Mouse (Mus musculus): ENCODE measurements around the gene Cacna1c. TPM values are rescaled to one million over a fixed set of nuclear protein-coding genes. Genes with fewer than 3 reads are reported as not detected.
A peak's percentile ranks its signal among the peaks of the same experiment; 100 is the strongest.

Cacna1c gene
- total and polyA plus RNA-seq, 2 experiments from 2014 or later, result 4.2 to 43.3 TPM

DNA sequence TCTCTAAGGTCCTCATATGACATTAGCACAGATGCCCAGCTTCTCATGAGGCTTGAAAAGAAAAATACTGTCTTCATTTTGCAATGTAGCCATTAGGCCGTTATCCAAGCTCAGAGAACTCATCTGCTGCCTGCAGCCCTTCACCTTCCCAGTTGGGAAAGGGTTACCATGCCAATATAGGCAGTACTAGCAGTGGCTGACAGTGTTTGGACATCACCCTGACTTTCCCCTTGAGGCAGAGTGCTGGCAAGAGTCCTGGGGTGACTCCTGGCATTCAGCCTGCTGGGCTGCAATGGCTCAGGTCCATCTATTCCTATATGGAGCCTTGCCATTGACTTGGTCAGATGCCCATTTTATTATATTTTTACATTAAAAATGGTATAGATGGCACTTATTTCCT, 476.7 kb downstream of the Cacna1c start:
- H3K4me1 ChIP-seq (ENCODE audit: insufficient read depth), result no peaks in the 10 kb centered on the region
- H3K36me3 ChIP-seq (ENCODE audit: insufficient read depth), result peaks cover 10% of the 10 kb centered on the region; the same call in 1 of the 2 replicates
- no peak overlapping the region for H3K4me3 ChIP-seq (ENCODE audit: low read depth, low read length)
- no peaks in the 10 kb centered on the region for H3K27me3 ChIP-seq (ENCODE audit: insufficient read depth, low read length)
- no peak for DNase-seq
- no peaks in the 10 kb centered on the region for H3K9me3 ChIP-seq (ENCODE audit: low read length)
- WGBS, result 74% methylated on average over 1 of the region's 1 CpGs
- no peak overlapping the region for H3K9ac ChIP-seq
- no peak overlapping the region for H3K27ac ChIP-seq (ENCODE audit: low read depth, low read length)
- H3K4me2 ChIP-seq (ENCODE audit: low read depth), result no peak overlapping the region
- TF ChIP-seq CTCF (IDR thresholded peaks at IDR 0.05; ENCODE audit: low read depth), result no peak
- ATAC-seq, result no peak

DNA sequence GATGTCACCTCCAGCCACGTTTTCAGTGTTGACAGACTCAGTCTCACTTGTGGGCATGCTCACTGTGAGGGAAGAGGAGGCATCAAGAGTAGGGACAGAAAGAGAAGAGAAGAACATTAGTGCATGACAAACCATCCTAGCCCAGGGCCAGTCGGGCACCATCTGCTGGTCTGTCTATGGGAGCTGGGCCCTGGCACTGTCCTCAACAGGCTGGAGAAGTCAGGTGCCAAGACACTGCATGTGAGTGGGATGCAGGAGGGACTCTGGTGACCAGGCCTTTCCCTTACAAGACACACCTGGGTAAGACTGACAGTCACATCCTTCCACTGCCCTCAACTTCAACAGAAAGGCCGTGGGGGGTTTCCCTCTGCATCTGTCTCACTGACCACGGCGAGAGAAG, 482.9 kb downstream of the Cacna1c start:
- Histone ChIP-seq H3K27ac (ENCODE audit: low read depth, low read length) (no peak overlapping the region), H3K4me3 (ENCODE audit: low read depth, low read length) (no peak overlapping the region), H3K9me3 (ENCODE audit: low read length) (no peaks in the 10 kb centered on the region), H3K36me3 (ENCODE audit: insufficient read depth) (peaks cover 28% of the 10 kb centered on the region), H3K9ac (no peak overlapping the region), H3K4me1 (ENCODE audit: insufficient read depth) (no peaks in the 10 kb centered on the region), H3K4me2 (ENCODE audit: low read depth) (no peak overlapping the region), H3K27me3 (ENCODE audit: insufficient read depth, low read length) (no peaks in the 10 kb centered on the region)
- no peak for DNase-seq
- WGBS, result 89% methylated on average over 5 of the region's 5 CpGs
- ATAC-seq, result no peak
- TF ChIP-seq CTCF (IDR thresholded peaks at IDR 0.05; ENCODE audit: low read depth), result no peak

DNA sequence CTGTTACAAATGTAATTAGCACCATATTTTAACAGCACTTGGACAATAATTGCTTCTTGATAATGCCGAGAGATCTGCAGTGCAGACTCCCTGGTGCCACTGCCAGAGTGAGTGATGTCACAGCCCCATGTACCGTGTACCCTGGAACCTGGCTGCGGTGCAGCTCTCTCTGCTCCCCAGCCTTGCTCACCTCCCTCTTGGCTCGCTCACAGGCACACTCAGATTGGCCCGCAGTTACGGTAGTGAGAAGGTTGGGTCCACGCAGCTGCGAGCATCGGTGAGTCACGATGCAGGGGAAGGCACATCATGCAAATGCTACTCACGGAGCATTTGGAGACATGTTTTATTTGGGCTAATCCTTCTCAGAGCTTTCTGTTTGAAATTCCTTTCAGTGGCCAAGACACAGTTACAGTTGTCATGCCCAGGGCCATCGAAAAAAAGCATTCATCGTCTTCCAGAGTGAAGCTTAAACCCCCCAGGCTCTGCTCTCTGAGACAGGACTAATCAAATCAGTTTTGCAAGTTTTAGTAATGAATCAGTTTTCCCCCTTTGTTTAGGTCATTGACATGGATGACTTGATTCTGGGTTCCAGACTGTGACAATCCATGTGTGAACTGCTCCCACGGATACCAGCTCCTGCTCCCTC, 484.4 kb downstream of the Cacna1c start:
- Histone ChIP-seq H3K27ac (ENCODE audit: low read depth, low read length) (no peak overlapping the region), H3K36me3 (ENCODE audit: insufficient read depth) (peaks cover 22% of the 10 kb centered on the region), H3K27me3 (ENCODE audit: insufficient read depth, low read length) (no peaks in the 10 kb centered on the region), H3K4me1 (ENCODE audit: insufficient read depth) (no peaks in the 10 kb centered on the region), H3K4me3 (ENCODE audit: low read depth, low read length) (no peak overlapping the region), H3K9me3 (ENCODE audit: low read length) (no peaks in the 10 kb centered on the region), H3K9ac (no peak overlapping the region), H3K4me2 (ENCODE audit: low read depth) (no peak overlapping the region)
- 42% methylated on average over 14 of the region's 14 CpGs for WGBS
- no peak for TF ChIP-seq CTCF (IDR thresholded peaks at IDR 0.05; ENCODE audit: low read depth)
- ATAC-seq (peak; percentile 61), DNase-seq (peak; percentile 22)

- Histone ChIP-seq H3K9ac (no peak overlapping the region), H3K4me3 (ENCODE audit: low read depth, low read length) (no peak overlapping the region), H3K4me2 (ENCODE audit: low read depth) (no peak overlapping the region), H3K27ac (ENCODE audit: low read depth, low read length) (no peak overlapping the region), H3K4me1 (ENCODE audit: insufficient read depth) (no peaks in the 10 kb centered on the region), H3K27me3 (ENCODE audit: insufficient read depth, low read length) (no peaks in the 10 kb centered on the region), H3K9me3 (ENCODE audit: low read length) (no peaks in the 10 kb centered on the region), H3K36me3 (ENCODE audit: insufficient read depth) (peaks cover 20% of the 10 kb centered on the region)
- ATAC-seq (no peak), DNase-seq (no peak)
- 39% methylated on average over 4 of the region's 4 CpGs for WGBS
- no peak for TF ChIP-seq CTCF (IDR thresholded peaks at IDR 0.05; ENCODE audit: low read depth)
Measured at GRCm38 (mm10) chr6:118707066-118707465, 489.2 kb downstream of the Cacna1c start.

GRCm38 (mm10) chr6:118705840-118706239, 490.4 kb downstream of the Cacna1c start:
- H3K9ac ChIP-seq, result no peak overlapping the region
- TF ChIP-seq CTCF (IDR thresholded peaks at IDR 0.05; ENCODE audit: low read depth), result no peak
- H3K36me3 ChIP-seq (ENCODE audit: insufficient read depth), result peaks cover 13% of the 10 kb centered on the region
- no peak overlapping the region for H3K4me2 ChIP-seq (ENCODE audit: low read depth)
- no peak overlapping the region for H3K4me3 ChIP-seq (ENCODE audit: low read depth, low read length)
- no peaks in the 10 kb centered on the region for H3K4me1 ChIP-seq (ENCODE audit: insufficient read depth)
- DNase-seq (no peak), ATAC-seq (no peak)
- 90% methylated on average over 7 of the region's 7 CpGs for WGBS
- no peaks in the 10 kb centered on the region for H3K9me3 ChIP-seq (ENCODE audit: low read length)
- H3K27me3 ChIP-seq (ENCODE audit: insufficient read depth, low read length), result no peaks in the 10 kb centered on the region
- H3K27ac ChIP-seq (ENCODE audit: low read depth, low read length), result no peak overlapping the region

DNA sequence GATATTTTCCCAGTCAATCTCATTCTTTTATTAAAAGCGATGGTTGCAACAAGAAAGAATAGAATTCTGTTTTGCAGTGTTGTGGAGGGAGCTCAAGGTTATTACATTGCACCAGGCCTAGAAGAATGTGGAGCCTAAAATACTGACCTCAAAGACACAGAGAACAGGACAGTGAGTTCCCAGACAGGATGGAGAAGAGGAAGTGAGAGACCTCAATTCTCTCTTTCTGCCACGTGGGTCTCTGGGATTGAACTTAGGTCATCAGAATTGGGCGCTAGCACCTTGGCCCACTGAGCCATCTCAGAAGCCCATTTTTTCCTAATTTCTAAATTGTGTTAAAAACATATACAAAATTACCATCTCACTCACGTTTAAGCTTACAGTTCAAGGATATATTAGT, 501.6 kb downstream of the Cacna1c start:
- H3K27me3 ChIP-seq (ENCODE audit: insufficient read depth, low read length), result no peaks in the 10 kb centered on the region
- H3K9me3 ChIP-seq (ENCODE audit: low read length), result no peaks in the 10 kb centered on the region
- ATAC-seq (no peak), DNase-seq (no peak)
- 0 out of 2 replicates have a peak, but pooled peaks cover 12% of the 10 kb centered on the region for H3K36me3 ChIP-seq (ENCODE audit: insufficient read depth)
- no peak overlapping the region for H3K4me2 ChIP-seq (ENCODE audit: low read depth)
- no peak for TF ChIP-seq CTCF (IDR thresholded peaks at IDR 0.05; ENCODE audit: low read depth)
- no peak overlapping the region for H3K9ac ChIP-seq
- no peaks in the 10 kb centered on the region for H3K4me1 ChIP-seq (ENCODE audit: insufficient read depth)
- 84% methylated on average over 4 of the region's 4 CpGs for WGBS
- H3K4me3 ChIP-seq (ENCODE audit: low read depth, low read length), result no peak overlapping the region
- no peak overlapping the region for H3K27ac ChIP-seq (ENCODE audit: low read depth, low read length)

- TF ChIP-seq CTCF (IDR thresholded peaks at IDR 0.05; ENCODE audit: low read depth), result no peak
- no peak overlapping the region for H3K27ac ChIP-seq (ENCODE audit: low read depth, low read length)
- DNase-seq (no peak), ATAC-seq (no peak)
- H3K27me3 ChIP-seq (ENCODE audit: insufficient read depth, low read length), result no peaks in the 10 kb centered on the region
- no peak overlapping the region for H3K9ac ChIP-seq
- no peaks in the 10 kb centered on the region for H3K9me3 ChIP-seq (ENCODE audit: low read length)
- H3K4me2 ChIP-seq (ENCODE audit: low read depth), result no peak overlapping the region
- WGBS, result 99% methylated on average over 3 of the region's 3 CpGs
- no peaks in the 10 kb centered on the region for H3K4me1 ChIP-seq (ENCODE audit: insufficient read depth)
- no peak overlapping the region for H3K4me3 ChIP-seq (ENCODE audit: low read depth, low read length)
- peaks cover 13% of the 10 kb centered on the region for H3K36me3 ChIP-seq (ENCODE audit: insufficient read depth)
Measured at GRCm38 (mm10) chr6:118689447-118689846, 506.8 kb downstream of the Cacna1c start.

Data from forebrain, postnatal 0 days (tissue).